Mouse (Mus musculus): ENCODE data around the gene Mtmr12. TPM values are rescaled to one million over a fixed set of nuclear protein-coding genes. Genes with fewer than 3 reads are reported as not detected.

The Mtmr12 gene
- total RNA-seq, 1 experiment, result 14.8 TPM

DNA sequence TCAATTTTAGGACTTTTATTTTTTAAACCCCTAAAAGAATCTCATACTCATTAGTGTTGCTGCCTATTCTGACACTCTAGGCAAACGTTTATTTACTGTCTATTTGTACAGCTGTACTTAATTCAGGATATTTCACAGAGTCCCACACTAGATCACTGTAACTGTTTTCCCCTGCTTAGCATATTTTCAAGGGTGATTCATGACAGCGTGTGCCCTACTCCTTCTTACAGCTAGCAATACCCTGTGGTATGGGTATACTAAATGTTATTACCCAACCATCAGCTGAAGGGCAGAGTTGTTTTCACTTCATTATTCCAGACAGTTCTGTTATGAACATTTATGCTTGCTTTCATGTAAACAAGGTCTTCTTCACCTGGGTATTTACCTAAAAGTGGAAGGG is 111.2 kb downstream of the Mtmr12 start:
- TF ChIP-seq HCFC1 (IDR thresholded peaks at IDR 0.05; ENCODE audit: borderline replicate concordance, insufficient read depth, low read length), result no peak
- TF ChIP-seq MAFK (IDR thresholded peaks at IDR 0.05; ENCODE audit: insufficient read depth, low read depth, low read length), result no peak
- TF ChIP-seq ZNF384 (IDR thresholded peaks at IDR 0.05; ENCODE audit: low read depth, low read length), result no peak
- TF ChIP-seq ZC3H11A (IDR thresholded peaks at IDR 0.05; ENCODE audit: borderline replicate concordance, low read depth, low read length), result no peak
- no peak for TF ChIP-seq CHD2 (IDR thresholded peaks at IDR 0.05; ENCODE audit: low read depth, low read length)
- H3K27ac ChIP-seq (ENCODE audit: insufficient read depth, low read depth, low read length, poor library complexity, severe bottlenecking), result no peak overlapping the region
- H3K36me3 ChIP-seq (ENCODE audit: control insufficient read depth, insufficient read depth, low read length, poor library complexity, severe bottlenecking), result no peaks in the 10 kb centered on the region
- no peaks in the 10 kb centered on the region for H3K9me3 ChIP-seq (ENCODE audit: control insufficient read depth, insufficient read depth, low read depth, low read length)
- no peak overlapping the region for H3K4me3 ChIP-seq (ENCODE audit: insufficient read depth in 1 of 2, low read depth in 1 of 2, low read length in 2 of 2, poor library complexity in 1 of 2, severe bottlenecking in 1 of 2)
- H3K9ac ChIP-seq (ENCODE audit: insufficient read depth, low read depth, low read length, poor library complexity, severe bottlenecking), result no peak overlapping the region
- no peak for DNase-seq (ENCODE audit: low read depth, low spot score)
- peaks cover 0 to 13% of the 10 kb centered on the region in 2 experiments; a peak in 2 of 4 replicates for H3K4me1 ChIP-seq (ENCODE audit: control insufficient read depth in 2 of 2, insufficient read depth in 2 of 2, low read length in 2 of 2, poor library complexity in 1 of 2)
- in situ Hi-C loops (cut with MboI; ENCODE audit: low sequenced_read_pairs in 2 of 2, unreplicated experiment in 2 of 2), result no loop called here

DNA sequence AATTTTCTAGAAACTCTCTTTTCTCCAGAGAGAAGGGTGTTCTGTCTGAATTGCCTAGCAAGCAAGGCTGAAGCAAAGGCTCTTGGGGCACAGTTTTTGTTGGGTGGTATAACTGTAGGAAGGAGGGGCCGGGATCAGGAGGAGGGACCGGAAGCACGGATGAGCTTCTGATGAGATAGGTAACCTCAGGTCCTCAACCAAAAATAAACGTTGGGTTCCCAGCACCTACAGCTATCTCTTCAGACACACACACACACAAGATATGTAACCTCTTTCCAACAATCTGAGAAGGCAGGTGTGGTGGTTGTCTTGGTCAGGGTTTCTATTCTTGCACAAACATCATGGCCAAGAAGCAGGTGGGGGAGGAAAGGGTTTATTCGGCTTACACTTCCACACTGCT is 112.5 kb downstream of the Mtmr12 start:
- peaks cover 0 to 2% of the 10 kb centered on the region in 2 experiments; a peak in 1 of 4 replicates for H3K4me1 ChIP-seq (ENCODE audit: control insufficient read depth in 2 of 2, insufficient read depth in 2 of 2, low read length in 2 of 2, poor library complexity in 1 of 2)
- TF ChIP-seq ZC3H11A (IDR thresholded peaks at IDR 0.05; ENCODE audit: borderline replicate concordance, low read depth, low read length) (no peak), ZNF384 (IDR thresholded peaks at IDR 0.05; ENCODE audit: low read depth, low read length) (no peak), MAFK (IDR thresholded peaks at IDR 0.05; ENCODE audit: insufficient read depth, low read depth, low read length) (no peak), HCFC1 (IDR thresholded peaks at IDR 0.05; ENCODE audit: borderline replicate concordance, insufficient read depth, low read length) (no peak), CHD2 (IDR thresholded peaks at IDR 0.05; ENCODE audit: low read depth, low read length) (no peak)
- H3K27ac ChIP-seq (ENCODE audit: insufficient read depth, low read depth, low read length, poor library complexity, severe bottlenecking), result no peak overlapping the region
- no peaks in the 10 kb centered on the region for H3K9me3 ChIP-seq (ENCODE audit: control insufficient read depth, insufficient read depth, low read depth, low read length)
- no peak for DNase-seq (ENCODE audit: low read depth, low spot score)
- H3K36me3 ChIP-seq (ENCODE audit: control insufficient read depth, insufficient read depth, low read length, poor library complexity, severe bottlenecking), result no peaks in the 10 kb centered on the region
- H3K9ac ChIP-seq (ENCODE audit: insufficient read depth, low read depth, low read length, poor library complexity, severe bottlenecking), result no peak overlapping the region
- H3K4me3 ChIP-seq (ENCODE audit: insufficient read depth in 1 of 2, low read depth in 1 of 2, low read length in 2 of 2, poor library complexity in 1 of 2, severe bottlenecking in 1 of 2), result no peak overlapping the region
- in situ Hi-C loops (cut with MboI; ENCODE audit: low sequenced_read_pairs in 2 of 2, unreplicated experiment in 2 of 2), result no loop called here

DNA sequence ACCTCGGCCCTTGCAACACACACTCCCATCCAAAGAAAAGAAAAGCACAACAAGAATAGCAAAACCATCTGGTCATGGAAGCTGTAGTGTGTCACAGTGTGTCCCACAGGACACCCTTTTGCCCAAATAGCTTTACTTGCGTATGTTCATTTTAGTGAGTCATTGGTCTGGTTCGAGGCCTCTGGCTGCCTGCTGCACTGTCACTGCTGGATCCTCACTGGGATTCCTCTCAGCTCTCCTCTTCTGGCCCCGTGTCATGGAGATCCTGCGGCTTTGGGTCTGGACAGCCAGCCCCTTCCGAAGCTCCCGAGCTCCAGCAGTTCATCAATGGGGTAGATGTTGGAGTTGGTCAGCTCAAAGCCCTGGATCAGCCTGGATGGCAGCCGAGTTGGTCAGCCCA is 113.6 kb downstream of the Mtmr12 start:
- Histone ChIP-seq H3K9me3 (ENCODE audit: control insufficient read depth, insufficient read depth, low read depth, low read length) (no peaks in the 10 kb centered on the region), H3K36me3 (ENCODE audit: control insufficient read depth, insufficient read depth, low read length, poor library complexity, severe bottlenecking) (no peaks in the 10 kb centered on the region), H3K4me3 (ENCODE audit: insufficient read depth in 1 of 2, low read depth in 1 of 2, low read length in 2 of 2, poor library complexity in 1 of 2, severe bottlenecking in 1 of 2) (no peak overlapping the region), H3K9ac (ENCODE audit: insufficient read depth, low read depth, low read length, poor library complexity, severe bottlenecking) (no peak overlapping the region), H3K27ac (ENCODE audit: insufficient read depth, low read depth, low read length, poor library complexity, severe bottlenecking) (no peak overlapping the region), H3K4me1 (ENCODE audit: control insufficient read depth in 2 of 2, insufficient read depth in 2 of 2, low read length in 2 of 2, poor library complexity in 1 of 2) (peaks cover 0 to 2% of the 10 kb centered on the region in 2 experiments; a peak in 1 of 4 replicates)
- DNase-seq (ENCODE audit: low read depth, low spot score), result no peak
- no peak for TF ChIP-seq HCFC1 (IDR thresholded peaks at IDR 0.05; ENCODE audit: borderline replicate concordance, insufficient read depth, low read length)
- TF ChIP-seq ZNF384 (IDR thresholded peaks at IDR 0.05; ENCODE audit: low read depth, low read length), result no peak
- no peak for TF ChIP-seq CHD2 (IDR thresholded peaks at IDR 0.05; ENCODE audit: low read depth, low read length)
- TF ChIP-seq ZC3H11A (IDR thresholded peaks at IDR 0.05; ENCODE audit: borderline replicate concordance, low read depth, low read length), result no peak
- TF ChIP-seq MAFK (IDR thresholded peaks at IDR 0.05; ENCODE audit: insufficient read depth, low read depth, low read length), result no peak
- in situ Hi-C loops (cut with MboI; ENCODE audit: low sequenced_read_pairs in 2 of 2, unreplicated experiment in 2 of 2), result no loop called here

DNA sequence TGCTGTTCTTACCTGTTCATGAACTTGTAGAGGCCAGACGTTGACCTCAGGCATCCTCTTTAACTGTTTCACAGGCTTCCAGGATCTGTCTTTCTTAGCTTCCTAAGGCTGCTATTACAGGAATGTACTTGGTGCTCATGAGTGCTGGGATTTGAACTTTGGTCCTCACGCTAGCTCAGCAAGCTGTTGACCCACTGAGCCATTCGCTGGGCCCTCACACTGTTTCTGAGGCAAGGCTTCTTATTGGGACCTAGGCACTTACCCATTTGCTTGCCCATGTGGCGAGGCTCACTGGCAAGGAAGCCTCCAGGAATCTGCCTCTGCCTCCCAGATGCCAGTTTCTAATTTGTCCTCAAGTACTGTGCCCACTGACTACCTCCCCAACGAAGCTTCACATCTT is 115.1 kb downstream of the Mtmr12 start:
- H3K4me1 ChIP-seq (ENCODE audit: control insufficient read depth in 2 of 2, insufficient read depth in 2 of 2, low read length in 2 of 2, poor library complexity in 1 of 2), result no peaks in the 10 kb centered on the region
- in situ Hi-C loops (cut with MboI; ENCODE audit: low sequenced_read_pairs in 2 of 2, unreplicated experiment in 2 of 2), result no loop called here
- TF ChIP-seq ZNF384 (IDR thresholded peaks at IDR 0.05; ENCODE audit: low read depth, low read length) (no peak), ZC3H11A (IDR thresholded peaks at IDR 0.05; ENCODE audit: borderline replicate concordance, low read depth, low read length) (no peak), MAFK (IDR thresholded peaks at IDR 0.05; ENCODE audit: insufficient read depth, low read depth, low read length) (no peak), HCFC1 (IDR thresholded peaks at IDR 0.05; ENCODE audit: borderline replicate concordance, insufficient read depth, low read length) (no peak), CHD2 (IDR thresholded peaks at IDR 0.05; ENCODE audit: low read depth, low read length) (no peak)
- no peak overlapping the region for H3K27ac ChIP-seq (ENCODE audit: insufficient read depth, low read depth, low read length, poor library complexity, severe bottlenecking)
- no peak overlapping the region for H3K4me3 ChIP-seq (ENCODE audit: insufficient read depth in 1 of 2, low read depth in 1 of 2, low read length in 2 of 2, poor library complexity in 1 of 2, severe bottlenecking in 1 of 2)
- H3K9me3 ChIP-seq (ENCODE audit: control insufficient read depth, insufficient read depth, low read depth, low read length), result no peaks in the 10 kb centered on the region
- no peaks in the 10 kb centered on the region for H3K36me3 ChIP-seq (ENCODE audit: control insufficient read depth, insufficient read depth, low read length, poor library complexity, severe bottlenecking)
- DNase-seq (ENCODE audit: low read depth, low spot score), result no peak
- no peak overlapping the region for H3K9ac ChIP-seq (ENCODE audit: insufficient read depth, low read depth, low read length, poor library complexity, severe bottlenecking)

Data from ES-E14 (cell line).